13 mouse cellular contexts compared by ENCODE assay signal in genomic region chr4:34928386-34928785, GRCm38 (mm10). TPM values are rescaled to one million over a fixed set of nuclear protein-coding genes. Genes with fewer than 3 reads are reported as not detected.
A peak's percentile ranks its signal among the peaks of the same experiment; 100 is the strongest.
DNase-seq lines count a peak whose midpoint lies in the region; ATAC-seq and TF ChIP-seq lines count a peak whose summit lies in the region.
"Not testable (repeated sequence)": the region's sequence is repeated elsewhere in the genome, so short reads cannot be mapped to it uniquely, and the experiment has no call there.
"Had no signal": no experiment of that assay in that cellular context is flagged by ENCODE, and none has a peak within 500 bp of the region (broad histone marks: within the 10 kb centered on the region; RNA-seq: fewer than 3 reads in every experiment).

No protein-coding gene starts in this region.

- not testable (repeated sequence) for H3K27ac ChIP-seq in ES-Bruce4 (ENCODE audit: insufficient read depth, low read length); midbrain, embryonic 11.5 days (ENCODE audit: low read depth, low read length)

- not testable (repeated sequence) for H3K4me1 ChIP-seq in ES-Bruce4 (ENCODE audit: control insufficient read depth, insufficient read depth, low read length); midbrain, embryonic 11.5 days (ENCODE audit: control insufficient read depth, insufficient read depth, low read length)

- H3K4me2 ChIP-seq in midbrain, embryonic 11.5 days = not testable (repeated sequence)

- DNase-seq in ES-CJ7 (ENCODE audit: low read depth, low spot score) (peak; percentile 14), R1 (ENCODE audit: low read depth, low spot score) (peak; percentile 53), ZHBTc4 (ENCODE audit: low read depth, low spot score) (peak; percentile 54)
- peak; percentile 77 for DNase-seq in midbrain, embryonic 11.5 days (ENCODE audit: low spot score, missing footprints)

- H3K27me3 ChIP-seq in ES-Bruce4 (ENCODE audit: control insufficient read depth, insufficient read depth, low read length, poor library complexity, severe bottlenecking); midbrain, embryonic 11.5 days (ENCODE audit: control insufficient read depth, insufficient read depth, low read length): not testable (repeated sequence)

- not testable (repeated sequence) for TF ChIP-seq POLR2A in ES-Bruce4 (IDR thresholded peaks at IDR 0.05; ENCODE audit: insufficient read depth, low read length)

- not testable (repeated sequence) for ATAC-seq in midbrain, embryonic 11.5 days (ENCODE audit: low FRiP score)

- not testable (repeated sequence) for H3K4me3 ChIP-seq in ES-Bruce4 (ENCODE audit: low read depth, low read length); midbrain, embryonic 11.5 days (ENCODE audit: low read depth, low read length)

- H3K9me3 ChIP-seq in ES-Bruce4 (replicated peaks; ENCODE audit: control insufficient read depth, insufficient read depth, low read length, poor library complexity, severe bottlenecking); midbrain, embryonic 11.5 days (ENCODE audit: control insufficient read depth, low read length): not testable (repeated sequence)

- TF ChIP-seq CTCF in ES-Bruce4 (IDR thresholded peaks at IDR 0.05; ENCODE audit: low read depth, low read length) = not testable (repeated sequence)

- not testable (repeated sequence) for H3K9ac ChIP-seq in ES-Bruce4 (ENCODE audit: low read depth, poor library complexity, severe bottlenecking); midbrain, embryonic 11.5 days (ENCODE audit: low read length)

- TF ChIP-seq EP300 in ES-Bruce4 (IDR thresholded peaks at IDR 0.05; ENCODE audit: insufficient read depth, low read depth, low read length) = 0 out of 2 replicates have a peak, but pooled peaks have one; percentile 20

- WGBS in midbrain, embryonic 11.5 days = 82% methylated on average over 7 of the region's 7 CpGs

- H3K36me3 ChIP-seq in ES-Bruce4 (ENCODE audit: control insufficient read depth, insufficient read depth, low read length, poor library complexity, severe bottlenecking); midbrain, embryonic 11.5 days (ENCODE audit: control insufficient read depth, insufficient read depth, low read length): not testable (repeated sequence)

RNA-seq across cellular contexts. Expression of gene Cga, which starts 34.8 kb away (rescaled TPM):
- not detected in 2 replicates for polyA plus RNA-seq in ES-Bruce4 (2011; ENCODE audit: insufficient read depth, insufficient read length, low read depth, missing spikeins)
- polyA plus RNA-seq in midbrain, embryonic 11.5 days (2014; fragmentation: Nextera tagmentation; extraction: Ambion mirVana) = not detected in 2 replicates
- polyA plus RNA-seq: activated CD4-positive, CD25-positive, alpha-beta regulatory T cell, adult 4 months; adrenal gland, adult 2 months; brain, embryonic 14.5 days; C2C12; CD4-positive, CD25-positive, alpha-beta regulatory T cell, adult 4 months; cerebellum, adult 2 months; G1E; Patski had no signal

RNA-seq across cellular contexts. Expression of gene Zfp292, which starts 45.6 kb away (rescaled TPM):
- 32.7 and 36.9 TPM in 2 replicates for polyA plus RNA-seq in ES-Bruce4 (2011; ENCODE audit: insufficient read depth, insufficient read length, low read depth, missing spikeins)
- 40.1 and 47.2 TPM in 2 replicates for polyA plus RNA-seq in midbrain, embryonic 11.5 days (2014; fragmentation: Nextera tagmentation; extraction: Ambion mirVana)

Comparison
In these comparisons a context has a peak if more than half of its experiments do, and no peak if none do; other contexts are left out.
1. DNase-seq: peak in every context shown above with its lines; median percentile 77 in midbrain, embryonic 11.5 days; 54 in ZHBTc4; 53 in R1; 14 in ES-CJ7.